Mouse (Mus musculus) heart, postnatal 0 days (tissue): ENCODE measurements at regions not wholly inside any gene's neighbourhood (a gene's known extent, or its start where the extent isn't known, plus 50 kb on each side); places are given as distances from the start of the nearest gene placed in this dataset.

ENCODE experiments used
- ATAC-seq: fragments of 200-750 bp; cut with Nextera tagmentation; 2 replicates; pipeline ENCODE4 v1.8.0; 2017; ENCODE audit warnings: low read depth, moderate number of reproducible peaks, moderate library complexity; ENCODE audit not compliant: insufficient read depth
- DNase-seq: peaks from one replicate; pipeline ENCODE4 v3.0.0-alpha.2; 2016; ENCODE audit warnings: low spot score
- H3K27ac ChIP-seq: fragments of 300-500 bp; sonication (generic); 2 replicates; pipeline ENCODE4 v1.5.1; 2014; ENCODE audit warnings: low read depth, mild to moderate bottlenecking
- H3K27me3 ChIP-seq: fragments of 300-500 bp; sonication (generic); 2 replicates; pipeline ENCODE4 v1.6.1; 2014; ENCODE audit warnings: low read length, mixed read lengths; ENCODE audit not compliant: control insufficient read depth, insufficient read depth
- H3K36me3 ChIP-seq: fragments of 300-500 bp; sonication (generic); replicated peaks from 2 replicates; pipeline ENCODE4 v1.6.1; 2014; ENCODE audit warnings: low read length, mixed read lengths; ENCODE audit not compliant: control insufficient read depth, insufficient read depth
- H3K4me1 ChIP-seq: fragments of 300-500 bp; sonication (generic); 2 replicates; pipeline ENCODE4 v1.6.1; 2014; ENCODE audit warnings: antibody characterized with exemption; ENCODE audit not compliant: control insufficient read depth, insufficient read depth
- H3K4me2 ChIP-seq: fragments of 300-500 bp; sonication (generic); 2 replicates; pipeline ENCODE4 v1.6.1; 2014; ENCODE audit warnings: low read depth, mild to moderate bottlenecking, low read length, moderate library complexity
- H3K4me3 ChIP-seq: fragments of 300-500 bp; sonication (generic); 2 replicates; pipeline ENCODE4 v1.5.1; 2014; ENCODE audit warnings: low read depth, low read length
- H3K9ac ChIP-seq: fragments of 300-500 bp; sonication (generic); replicated peaks from 2 replicates; pipeline ENCODE4 v1.6.1; 2014; ENCODE audit warnings: low read depth, low read length, mixed read lengths
- H3K9me3 ChIP-seq: fragments of 300-500 bp; sonication (generic); replicated peaks from 2 replicates; pipeline ENCODE4 v1.6.1; 2016; ENCODE audit warnings: low read length; ENCODE audit not compliant: control insufficient read depth
- CTCF ChIP-seq: IDR thresholded peaks from 2 replicates; pipeline ENCODE4 v1.5.1; 2016; ENCODE audit warnings: antibody characterized with exemption, control low read depth, low read depth
- EP300 ChIP-seq: IDR thresholded peaks from 2 replicates; pipeline ENCODE4 v1.6.1; 2016; ENCODE audit warnings: antibody characterized with exemption, low read depth
- WGBS: fragments of 180-500 bp; shearing (Covaris S2); extraction: QIAGEN DNeasy Blood & Tissue Kit; methylation state at CpG from one replicate; pipeline ENCODE4 v1.1.7; 2014; 5-methylcytosine and 5-hydroxymethylcytosine counted together

- TF ChIP-seq EP300: no peak
- TF ChIP-seq CTCF: no peak
- no peak for ATAC-seq
- Histone ChIP-seq H3K4me2 (no peak overlapping the region), H3K9ac (no peak overlapping the region), H3K4me1 (no peaks in the 10 kb centered on the region), H3K9me3 (no peaks in the 10 kb centered on the region), H3K27ac (no peak overlapping the region), H3K36me3 (no peaks in the 10 kb centered on the region), H3K27me3 (no peaks in the 10 kb centered on the region), H3K4me3 (no peak overlapping the region)
- no peak for DNase-seq
- 67% methylated on average over 3 of the region's 3 CpGs for WGBS
Measured at GRCm38 (mm10) chr4:142791823-142792605, 420.8 kb downstream of the Prdm2 start.

GRCm38 (mm10) chr4:142789048-142789447, 423.7 kb downstream of the Prdm2 start:
- Histone ChIP-seq H3K4me2 (no peak overlapping the region), H3K27me3 (no peaks in the 10 kb centered on the region), H3K4me1 (no peaks in the 10 kb centered on the region), H3K9ac (no peak overlapping the region), H3K36me3 (no peaks in the 10 kb centered on the region), H3K4me3 (no peak overlapping the region), H3K27ac (no peak overlapping the region), H3K9me3 (no peaks in the 10 kb centered on the region)
- ATAC-seq (no peak), DNase-seq (no peak)
- 67% methylated on average over 7 of the region's 7 CpGs for WGBS
- TF ChIP-seq EP300 (no peak), CTCF (no peak)

GRCm38 (mm10) chr4:142785386-142785785, 427.4 kb downstream of the Prdm2 start:
- H3K9me3 ChIP-seq: no peaks in the 10 kb centered on the region

GRCm38 (mm10) chr4:142776711-142777411, 435.9 kb downstream of the Prdm2 start:
- no peak for TF ChIP-seq EP300
- TF ChIP-seq CTCF: no peak
- 63% methylated on average over 10 of the region's 10 CpGs for WGBS
- no peaks in the 10 kb centered on the region for H3K9me3 ChIP-seq
- H3K36me3 ChIP-seq: no peaks in the 10 kb centered on the region
- ATAC-seq (no peak), DNase-seq (no peak)
- no peak overlapping the region for H3K4me3 ChIP-seq
- no peaks in the 10 kb centered on the region for H3K4me1 ChIP-seq
- no peak overlapping the region for H3K4me2 ChIP-seq
- H3K27me3 ChIP-seq: no peaks in the 10 kb centered on the region
- H3K27ac ChIP-seq: no peak overlapping the region
- H3K9ac ChIP-seq: no peak overlapping the region

More at GRCm38 (mm10) chr4:142785386-142785785, 427.4 kb downstream of the Prdm2 start:
- ATAC-seq (no peak), DNase-seq (no peak)
- H3K4me2 ChIP-seq: no peak overlapping the region
- H3K4me1 ChIP-seq: no peaks in the 10 kb centered on the region
- H3K4me3 ChIP-seq: no peak overlapping the region
- no peaks in the 10 kb centered on the region for H3K27me3 ChIP-seq
- TF ChIP-seq EP300 (no peak), CTCF (no peak)
- H3K27ac ChIP-seq: no peak overlapping the region
- WGBS: 70% methylated on average over 5 of the region's 5 CpGs
- H3K9ac ChIP-seq: no peak overlapping the region
- no peaks in the 10 kb centered on the region for H3K36me3 ChIP-seq

GRCm38 (mm10) chr4:142775023-142775422, 437.8 kb downstream of the Prdm2 start:
- no peak for ATAC-seq
- WGBS: 87% methylated on average over 5 of the region's 5 CpGs
- no peak overlapping the region for H3K9ac ChIP-seq

More at GRCm38 (mm10) chr4:142775023-142775422, 437.8 kb downstream of the Prdm2 start:
- no peaks in the 10 kb centered on the region for H3K36me3 ChIP-seq
- H3K4me2 ChIP-seq: no peak overlapping the region
- TF ChIP-seq EP300: no peak
- TF ChIP-seq CTCF: no peak
- H3K4me3 ChIP-seq: no peak overlapping the region
- no peaks in the 10 kb centered on the region for H3K9me3 ChIP-seq
- no peak overlapping the region for H3K27ac ChIP-seq
- H3K27me3 ChIP-seq: no peaks in the 10 kb centered on the region
- H3K4me1 ChIP-seq: no peaks in the 10 kb centered on the region
- no peak for DNase-seq
